Mouse (Mus musculus) embryonic facial prominence, embryonic 10.5 days (tissue): ENCODE measurements around the gene Olfr356. TPM values are rescaled to one million over a fixed set of nuclear protein-coding genes. Genes with fewer than 3 reads are reported as not detected.

ENCODE experiments used
- DNase-seq: peaks from one replicate; pipeline ENCODE4 v3.0.0-alpha.2; 2017; ENCODE audit warnings: low spot score
- H3K27ac ChIP-seq: fragments of 300-500 bp; sonication (generic); replicated peaks from 2 replicates; pipeline ENCODE4 v1.5.1; 2016; ENCODE audit warnings: mild to moderate bottlenecking
- H3K27me3 ChIP-seq: fragments of 300-500 bp; sonication (generic); replicated peaks from 2 replicates; pipeline ENCODE4 v1.6.1; 2016; ENCODE audit warnings: low read depth, mild to moderate bottlenecking; ENCODE audit not compliant: poor library complexity, severe bottlenecking
- H3K36me3 ChIP-seq: fragments of 300-500 bp; sonication (generic); replicated peaks from 2 replicates; pipeline ENCODE4 v1.6.1; 2016; ENCODE audit warnings: mild to moderate bottlenecking, moderate library complexity
- H3K4me1 ChIP-seq: fragments of 300-500 bp; sonication (generic); 2 replicates; pipeline ENCODE4 v1.6.1; 2016
- H3K4me3 ChIP-seq: fragments of 300-500 bp; sonication (generic); 2 replicates; pipeline ENCODE4 v1.5.1; 2016; ENCODE audit warnings: mild to moderate bottlenecking, moderate library complexity
- H3K9me3 ChIP-seq: fragments of 300-500 bp; sonication (generic); 2 replicates; pipeline ENCODE4 v1.6.1; 2016; ENCODE audit warnings: mild to moderate bottlenecking
- WGBS: fragments of 180-500 bp; shearing (Covaris S2); methylation state at CpG from one replicate; pipeline ENCODE4 v1.1.7; 2016; 5-methylcytosine and 5-hydroxymethylcytosine counted together
- polyA plus RNA-seq: library from polyadenylated mRNA; unstranded; fragments of >200 nt; fragmentation: Nextera tagmentation; extraction: Ambion mirVana; gene quantifications from 2 replicates; pipeline ENCODE4 v1.2.1, GENCODE M21; 2016

Gene Olfr356
- not detected in 2 replicates for polyA plus RNA-seq

- 82% methylated on average over 2 of the region's 2 CpGs for WGBS
Observed at GRCm38 (mm10) chr2:36936821-36937220, at the start of gene Olfr356. Gene Olfr356, plus strand, starts transcription at chr2:36937121.

GRCm38 (mm10) chr2:36892836-36893235 lies 44.1 kb upstream of the Olfr356 start, which contains the start of gene Olfr353:
Gene Olfr353, minus strand, starts transcription at chr2:36892936.
- no peaks in the 10 kb centered on the region for H3K27me3 ChIP-seq
- H3K27ac ChIP-seq = no peak within 1 kb of the TSS
- no peak within 1 kb of the TSS for H3K4me3 ChIP-seq
- no peaks in the 10 kb centered on the region for H3K4me1 ChIP-seq
- no peaks in the 10 kb centered on the region for H3K36me3 ChIP-seq
- DNase-seq = no peak
- peaks cover 29% of the 10 kb centered on the region for H3K9me3 ChIP-seq

More at GRCm38 (mm10) chr2:36936821-36937220, at the start of gene Olfr356:
- DNase-seq = no peak
- Histone ChIP-seq H3K36me3 (no peaks in the 10 kb centered on the region), H3K9me3 (peaks cover 20% of the 10 kb centered on the region; the same call in 1 of the 2 replicates), H3K4me1 (no peaks in the 10 kb centered on the region), H3K27ac (no peak within 1 kb of the TSS), H3K4me3 (no peak within 1 kb of the TSS), H3K27me3 (no peaks in the 10 kb centered on the region)

- Histone ChIP-seq H3K9me3 (peaks cover 42% of the 10 kb centered on the region), H3K27ac (no peak overlapping the region), H3K36me3 (no peaks in the 10 kb centered on the region), H3K4me3 (no peak overlapping the region), H3K27me3 (no peaks in the 10 kb centered on the region), H3K4me1 (no peaks in the 10 kb centered on the region)
- no peak for DNase-seq
Observed at GRCm38 (mm10) chr2:36897114-36897513, 39.8 kb upstream of the Olfr356 start.

- Histone ChIP-seq H3K36me3 (no peaks in the 10 kb centered on the region), H3K27me3 (no peaks in the 10 kb centered on the region), H3K4me1 (no peaks in the 10 kb centered on the region), H3K4me3 (no peak within 1 kb of the TSS), H3K9me3 (peaks cover 30% of the 10 kb centered on the region), H3K27ac (no peak within 1 kb of the TSS)
- no peak for DNase-seq
Observed at GRCm38 (mm10) chr2:36905380-36905779, 31.5 kb upstream of the Olfr356 start, which contains the start of gene Olfr354. Gene Olfr354, plus strand, starts transcription at chr2:36905680.

- Histone ChIP-seq H3K36me3 (no peaks in the 10 kb centered on the region), H3K27me3 (no peaks in the 10 kb centered on the region), H3K4me3 (no peak within 1 kb of the TSS), H3K27ac (no peak within 1 kb of the TSS), H3K9me3 (peaks cover 19% of the 10 kb centered on the region), H3K4me1 (no peaks in the 10 kb centered on the region)
- DNase-seq = no peak
Observed at GRCm38 (mm10) chr2:36928797-36929196, 8.1 kb upstream of the Olfr356 start, which contains the start of gene Olfr355. Gene Olfr355, minus strand, starts transcription at chr2:36928897.

Other genes starting within 250 kb of the Olfr356 start
- not detected in 2 replicates for gene Olfr347, start 205.2 kb upstream of the Olfr356 start, polyA plus RNA-seq
- not detected in 2 replicates for gene Olfr348, start 152.8 kb upstream of the Olfr356 start, polyA plus RNA-seq
- not detected in 2 replicates for gene Olfr50, start 146.6 kb upstream of the Olfr356 start, polyA plus RNA-seq
- not detected in 2 replicates for gene Olfr3, start 120.1 kb upstream of the Olfr356 start, polyA plus RNA-seq
- not detected in 2 replicates for gene Olfr350, start 90.8 kb upstream of the Olfr356 start, polyA plus RNA-seq
- not detected in 2 replicates for gene Olfr351, start 74.5 kb upstream of the Olfr356 start, polyA plus RNA-seq
- not detected in 2 replicates for gene Olfr352, start 68.7 kb upstream of the Olfr356 start, polyA plus RNA-seq
- gene Olfr353, start 44.2 kb upstream of the Olfr356 start, polyA plus RNA-seq = not detected in 2 replicates
- not detected in 2 replicates for gene Olfr354, start 31.4 kb upstream of the Olfr356 start, polyA plus RNA-seq
- not detected in 2 replicates for gene Olfr355, start 8.2 kb upstream of the Olfr356 start, polyA plus RNA-seq
- not detected in 2 replicates for gene Olfr357, start 56.7 kb downstream of the Olfr356 start, polyA plus RNA-seq
- gene Olfr358, start 72.2 kb downstream of the Olfr356 start, polyA plus RNA-seq = not detected in 2 replicates
- not detected in 2 replicates for gene Olfr360, start 128.6 kb downstream of the Olfr356 start, polyA plus RNA-seq
- gene Olfr361, start 152.2 kb downstream of the Olfr356 start, polyA plus RNA-seq = not detected in 2 replicates
- gene Olfr362, start 180.8 kb downstream of the Olfr356 start, polyA plus RNA-seq = not detected in 2 replicates
- not detected in 2 replicates for gene Olfr364-ps1, start 202.2 kb downstream of the Olfr356 start, polyA plus RNA-seq